Mouse (Mus musculus): Measurements from ENCODE around the gene Dglucy.
"Not testable (repeated sequence)": the region's sequence is repeated elsewhere in the genome, so short reads cannot be mapped to it uniquely, and the experiment has no call there.

Dglucy gene

DNA sequence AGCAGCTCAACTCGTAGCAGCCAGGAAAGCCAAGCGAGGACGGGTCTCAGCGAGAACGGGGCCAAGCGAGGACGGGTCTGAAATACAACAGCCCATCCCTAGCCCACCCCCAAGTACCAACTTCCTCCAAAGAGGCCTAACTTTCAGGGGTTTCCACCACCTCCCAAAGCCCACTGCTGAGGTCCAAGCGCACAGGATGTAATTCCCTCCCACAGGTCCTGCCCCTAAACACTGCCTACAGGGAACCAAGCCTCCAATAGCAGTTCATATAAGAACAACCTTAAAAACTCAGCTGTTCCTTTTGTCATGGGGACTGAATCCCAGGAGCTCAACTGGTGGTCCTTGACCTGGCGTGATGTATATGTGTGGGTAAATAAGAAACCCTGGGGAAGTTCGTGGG is 1.6 kb downstream of the Dglucy start:
- DNase-seq (ENCODE audit: low spot score in 2 of 2) = no peak

DNA sequence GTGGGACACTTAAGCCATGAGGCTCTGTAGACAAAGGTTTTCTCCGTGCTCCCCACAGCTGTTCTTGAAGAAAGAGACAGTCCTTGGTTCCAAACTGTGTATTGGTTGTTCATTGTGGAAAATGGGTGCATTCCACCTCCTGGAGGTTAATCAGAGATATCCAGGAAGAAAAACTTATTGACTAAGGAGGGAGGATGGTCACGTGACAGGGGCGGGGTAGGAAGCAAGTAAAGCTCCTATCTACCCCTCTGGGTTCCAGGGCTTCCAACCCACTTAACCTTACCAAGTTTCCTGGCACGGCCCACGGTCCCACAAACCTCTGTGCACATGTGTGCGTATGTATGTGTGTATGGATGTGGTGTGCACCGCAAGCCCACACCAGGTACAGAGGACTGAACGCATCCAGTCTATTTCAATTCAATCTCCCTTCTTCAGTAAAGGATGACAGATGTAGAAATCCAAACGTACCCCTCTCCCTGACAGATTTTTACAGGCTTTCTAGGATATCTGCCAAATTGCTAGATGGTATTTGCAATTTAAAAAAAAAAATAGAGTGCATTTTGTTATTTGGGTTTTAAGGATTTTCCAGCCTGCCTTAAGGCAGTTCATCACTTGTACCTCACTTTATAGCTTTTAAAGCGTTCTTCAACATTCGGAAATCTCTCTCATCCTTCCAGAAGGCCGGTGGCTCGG is 2.7 kb downstream of the Dglucy start:
- no peak for DNase-seq (ENCODE audit: low spot score in 2 of 2)

DNA sequence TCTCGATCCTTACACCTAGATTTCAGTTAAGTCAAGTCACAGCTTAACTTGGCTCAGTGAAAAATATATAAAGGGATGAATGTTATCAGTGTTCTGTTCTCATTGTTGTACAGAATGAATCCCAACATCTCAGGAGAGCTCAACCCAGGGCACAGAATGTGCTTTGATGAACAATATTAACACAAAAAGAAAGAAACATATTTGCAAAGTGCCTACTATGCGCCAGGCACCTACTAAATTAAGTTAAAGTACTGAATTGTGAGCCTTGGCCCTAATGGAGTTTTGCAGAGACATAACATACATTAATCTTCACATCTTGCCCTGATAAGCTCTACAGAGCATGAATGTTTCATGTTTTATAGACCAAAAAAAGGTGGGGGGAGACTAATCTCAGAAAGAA is 5.3 kb downstream of the Dglucy start:
- no peak for DNase-seq (ENCODE audit: low spot score in 2 of 2)

DNA sequence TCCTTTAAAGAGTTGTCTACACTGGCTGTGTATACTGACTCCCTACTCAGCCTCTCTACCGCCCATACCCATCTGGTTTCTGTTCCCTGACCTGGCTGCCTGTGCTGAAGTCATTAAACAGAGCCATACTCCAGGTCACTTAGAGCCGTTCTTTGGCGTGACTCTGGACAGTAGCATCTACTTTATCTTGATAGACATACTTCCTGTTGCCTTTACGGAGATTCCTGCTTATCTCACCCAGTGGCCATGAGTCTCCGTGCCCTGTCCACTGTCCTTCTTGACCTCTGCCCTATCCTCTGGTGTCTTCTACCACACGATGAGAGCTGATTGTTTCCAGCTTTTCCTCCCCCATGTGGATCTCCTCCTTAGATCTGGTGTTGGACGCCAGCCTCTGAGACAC is 6.5 kb downstream of the Dglucy start:
- no peak for DNase-seq (ENCODE audit: low spot score in 2 of 2)

DNA sequence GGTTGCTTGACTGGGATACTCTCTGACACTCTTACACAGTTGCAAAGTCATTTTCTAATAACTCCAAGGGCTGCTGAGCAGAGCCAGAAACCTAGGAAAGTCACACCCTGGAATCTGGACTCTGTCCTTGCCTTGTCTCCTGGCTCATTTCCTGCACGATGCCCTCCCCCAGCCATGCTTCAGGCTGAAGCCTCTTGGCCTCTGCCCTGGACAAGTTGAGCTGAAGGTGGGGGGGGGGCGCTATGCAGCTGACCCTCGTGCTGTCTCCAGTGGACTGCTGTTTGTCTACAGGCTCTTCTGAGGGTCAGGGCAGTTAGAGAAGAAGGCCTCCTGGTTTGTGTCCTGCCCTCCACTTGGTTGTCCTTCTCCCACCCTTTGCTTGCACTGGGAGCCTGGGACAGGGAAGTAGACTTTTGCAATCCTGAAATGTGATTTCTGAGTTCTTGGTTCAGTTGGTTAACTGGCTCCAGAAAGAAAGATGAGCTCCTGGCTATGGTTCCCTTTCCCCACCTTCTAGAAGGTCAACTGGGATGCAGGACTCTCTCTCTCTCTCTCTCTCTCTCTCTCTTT is 11.2 kb downstream of the Dglucy start:
- DNase-seq (ENCODE audit: low spot score in 2 of 2) = no peak

DNA sequence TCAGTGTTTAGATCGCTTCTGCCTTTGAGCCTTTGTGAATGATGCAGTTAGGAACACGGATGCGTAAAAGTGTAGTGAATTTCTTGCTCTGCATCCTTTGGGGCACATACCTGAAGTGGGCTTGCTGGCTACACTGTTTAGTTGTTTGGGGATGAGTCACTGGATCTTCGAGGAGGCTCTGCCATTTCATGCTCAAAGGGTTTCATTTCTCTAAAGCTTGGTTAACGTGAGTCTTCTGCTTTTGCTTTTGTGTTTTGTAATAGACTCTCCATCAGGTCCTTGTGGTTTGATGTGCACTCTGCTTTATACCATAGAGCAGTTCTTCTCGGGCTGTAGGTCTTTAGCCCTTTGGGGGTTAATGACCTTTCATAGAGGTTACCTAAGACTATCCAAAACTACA is 12.6 kb downstream of the Dglucy start:
- DNase-seq (ENCODE audit: low spot score in 2 of 2) = no peak

DNA sequence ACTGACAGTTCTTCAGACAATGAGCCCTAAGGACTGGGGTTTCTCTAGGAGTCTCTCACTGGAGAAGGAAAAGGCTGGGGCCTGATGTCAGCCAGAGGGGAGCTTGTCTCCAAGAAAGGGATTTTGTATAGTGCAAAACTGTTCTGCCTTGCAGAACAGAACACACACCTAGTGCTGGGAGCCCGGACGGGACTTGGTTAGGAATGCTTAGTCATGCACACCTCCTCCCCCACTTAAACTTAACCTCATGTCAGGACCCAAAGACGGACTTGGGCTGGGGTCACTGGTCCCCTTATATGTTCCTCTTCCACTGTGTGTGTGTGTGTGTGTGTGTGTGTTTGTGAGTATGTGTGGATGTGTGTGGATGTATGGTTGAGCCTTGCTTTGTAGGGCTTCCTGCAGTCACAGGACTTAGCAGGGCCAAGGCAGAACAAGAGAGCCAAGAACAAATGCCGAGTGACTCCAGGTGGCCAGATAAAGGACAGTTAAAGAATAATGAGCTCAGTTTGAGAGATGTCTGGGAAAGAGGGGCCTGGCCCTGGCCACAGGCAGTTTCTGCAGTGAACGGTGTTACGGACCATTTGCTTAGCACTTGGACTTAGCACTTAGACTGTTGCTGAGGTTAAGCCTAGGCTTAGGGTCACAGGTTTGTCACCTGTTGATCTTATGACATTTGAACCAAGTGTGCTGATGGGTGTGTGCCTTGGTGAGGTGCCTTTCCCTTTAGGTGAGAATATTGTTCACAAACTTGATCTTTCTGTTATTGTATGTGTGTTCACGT is 15.8 kb downstream of the Dglucy start:
- no peak for DNase-seq (ENCODE audit: low spot score in 2 of 2)

DNA sequence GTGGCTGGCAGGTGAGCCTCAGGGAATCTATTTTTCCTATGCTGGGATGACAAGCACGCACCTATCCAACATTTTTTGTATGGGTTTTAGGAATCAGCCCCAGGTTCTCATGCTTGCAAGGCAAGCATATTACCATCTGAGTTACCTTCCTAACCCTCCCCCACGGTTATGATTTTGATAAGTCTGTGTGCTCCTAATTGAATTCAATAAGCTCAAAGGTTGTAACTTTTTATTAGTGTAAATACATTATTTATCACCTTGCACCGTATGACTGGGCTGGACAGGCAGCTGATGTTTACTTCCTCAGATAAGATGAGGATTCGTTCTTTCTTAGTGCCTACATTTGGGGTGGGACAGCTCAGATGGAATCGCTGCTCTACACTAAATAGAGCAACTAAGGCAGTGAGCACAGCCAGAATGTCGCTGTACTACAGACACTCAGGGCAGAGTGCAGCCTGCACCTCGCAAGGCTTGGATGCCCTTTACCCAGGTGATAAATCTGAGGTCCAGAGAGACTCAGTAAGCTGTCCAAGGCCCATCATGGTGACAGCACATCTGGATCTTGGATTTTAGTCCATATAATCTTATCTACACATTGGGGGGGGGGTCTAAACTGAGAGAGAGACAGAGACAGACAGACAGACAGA is 16.7 kb downstream of the Dglucy start:
- DNase-seq (ENCODE audit: low spot score in 2 of 2) = no peak

DNA sequence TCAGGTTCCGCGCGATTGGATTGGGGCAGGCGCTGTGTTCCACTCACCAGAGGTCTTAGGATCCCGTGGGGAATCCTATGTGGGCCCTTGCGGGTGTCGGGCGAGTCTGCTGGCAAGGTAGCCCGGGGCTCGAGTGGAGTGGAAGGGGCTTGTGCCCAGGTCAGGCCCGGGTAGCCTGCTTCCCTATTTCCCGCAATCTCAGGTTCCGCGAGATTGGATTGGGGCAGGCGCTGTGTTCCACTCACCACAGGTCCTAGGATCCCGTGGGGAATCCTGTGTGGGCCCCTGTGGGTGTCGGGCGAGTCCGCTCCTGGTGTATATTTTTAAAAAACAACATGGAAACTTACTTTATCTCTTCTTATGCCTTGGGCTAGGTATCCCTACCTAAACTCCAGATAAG is 24.5 kb downstream of the Dglucy start:
- not testable (repeated sequence) for DNase-seq (ENCODE audit: low spot score in 2 of 2)

DNA sequence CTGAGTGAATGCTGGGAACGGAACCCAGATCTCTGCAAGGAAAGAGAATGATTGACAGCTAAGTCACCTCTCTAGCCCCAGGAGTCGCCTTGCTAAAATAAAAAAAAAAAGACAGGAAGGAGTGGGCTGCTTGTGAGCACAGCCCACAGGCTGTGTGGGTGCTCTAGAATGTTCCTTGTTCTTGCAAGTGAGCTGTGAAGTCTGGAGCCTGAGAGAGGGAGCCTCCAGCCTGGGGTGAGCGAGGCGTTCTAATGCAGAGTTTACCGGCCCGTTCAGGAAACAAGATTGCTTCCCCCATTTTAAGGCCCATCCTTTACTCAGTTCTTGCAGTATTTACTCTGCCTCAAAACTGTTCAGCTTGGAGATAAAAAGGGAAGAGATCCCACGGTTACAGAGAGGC is 28.4 kb downstream of the Dglucy start:
- DNase-seq (ENCODE audit: low spot score in 2 of 2) = no peak

DNA sequence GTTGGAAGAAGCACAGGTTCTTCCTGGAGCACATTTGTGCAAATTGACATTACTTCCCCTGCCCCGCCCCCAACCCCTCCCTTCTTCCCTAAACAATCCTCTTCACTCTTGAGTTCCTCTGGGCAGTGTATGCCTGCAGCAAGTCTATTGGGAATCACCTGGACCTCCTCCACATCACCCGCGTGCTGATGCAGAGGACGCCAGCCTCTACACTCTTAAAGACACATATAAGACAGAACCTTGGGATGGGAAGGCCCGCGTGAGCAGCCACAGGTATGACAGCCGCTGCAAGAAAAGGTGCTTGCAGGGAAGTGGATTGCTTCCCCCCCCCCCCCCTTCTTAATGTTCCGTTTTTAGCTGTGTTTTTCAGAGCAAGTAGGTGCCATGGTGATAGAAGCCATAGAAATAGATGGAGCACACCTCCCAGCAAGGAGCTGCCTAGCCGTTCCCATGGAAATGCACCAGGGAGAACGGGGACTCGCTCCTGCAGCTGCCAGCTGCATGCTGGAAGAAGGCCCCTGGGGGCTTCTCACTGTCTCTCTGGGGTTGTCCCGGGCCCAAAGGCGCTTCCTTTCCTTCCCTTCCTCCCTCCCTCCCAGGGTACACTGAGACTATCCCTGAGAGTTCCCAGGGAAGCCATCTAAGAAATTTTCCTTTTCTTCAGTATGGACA is 29.9 kb downstream of the Dglucy start:
- DNase-seq (ENCODE audit: low spot score in 2 of 2) = peak; percentile 58 to 62

DNA sequence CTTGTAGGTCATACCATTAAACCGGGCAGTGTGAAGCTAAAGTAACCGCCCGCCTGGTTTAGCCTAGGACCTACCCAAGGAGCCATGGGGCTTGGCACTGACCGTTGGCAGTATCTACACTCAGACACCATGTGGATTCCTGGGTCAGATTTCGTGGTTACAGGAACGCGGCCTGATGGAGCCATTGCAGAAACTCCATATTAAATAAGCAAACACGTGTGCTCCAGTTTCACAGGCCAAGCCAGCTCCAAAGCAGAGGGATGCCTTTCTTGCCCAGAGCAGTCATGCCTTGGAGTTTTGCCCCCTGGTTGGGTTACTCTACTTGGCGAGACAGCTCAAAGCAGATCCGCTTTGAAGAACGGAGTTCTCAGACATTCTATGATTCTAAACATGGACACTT is 31.7 kb downstream of the Dglucy start:
- DNase-seq (ENCODE audit: low spot score in 2 of 2) = no peak

DNA sequence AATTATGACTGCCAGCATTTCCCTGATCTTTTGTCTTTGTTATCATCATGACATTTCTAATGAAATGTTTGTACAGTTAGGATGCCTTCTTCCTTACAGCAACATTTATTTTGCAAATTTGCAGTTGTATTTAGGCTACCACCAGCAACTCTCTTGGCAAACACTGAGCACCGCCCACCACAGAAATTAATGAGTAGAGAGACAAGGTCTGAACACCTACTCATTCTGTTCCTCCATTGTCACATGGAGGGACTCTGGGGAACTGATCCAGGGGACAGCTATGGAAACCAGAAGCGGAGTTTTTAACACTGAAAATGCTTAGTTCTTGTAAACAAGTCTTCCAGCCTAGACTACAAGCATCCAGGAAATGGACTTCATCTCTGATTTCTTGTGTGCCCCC is 35.0 kb downstream of the Dglucy start:
- peak in 1 of 2 experiments; percentile 30 for DNase-seq (ENCODE audit: low spot score in 2 of 2)

DNA sequence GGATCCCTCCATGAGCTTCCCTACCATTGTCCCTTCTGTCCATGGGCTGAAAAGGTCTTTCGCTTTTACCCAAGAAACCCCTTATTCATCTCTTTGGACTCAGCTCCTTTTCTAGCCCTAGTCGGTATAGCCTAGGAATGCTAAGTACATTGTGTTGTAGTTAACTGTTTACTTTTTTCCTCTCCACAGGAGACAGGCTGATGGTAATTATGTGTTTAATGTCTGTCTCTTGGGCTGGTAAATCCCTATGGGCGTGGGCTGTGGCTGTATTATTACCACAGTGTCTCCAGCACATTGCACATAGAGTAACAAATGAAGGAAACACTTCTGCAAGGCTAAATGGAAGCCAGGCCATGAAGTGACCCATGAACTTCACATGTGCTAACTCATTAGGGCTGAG is 35.8 kb downstream of the Dglucy start:
- no peak for DNase-seq (ENCODE audit: low spot score in 2 of 2)

DNA sequence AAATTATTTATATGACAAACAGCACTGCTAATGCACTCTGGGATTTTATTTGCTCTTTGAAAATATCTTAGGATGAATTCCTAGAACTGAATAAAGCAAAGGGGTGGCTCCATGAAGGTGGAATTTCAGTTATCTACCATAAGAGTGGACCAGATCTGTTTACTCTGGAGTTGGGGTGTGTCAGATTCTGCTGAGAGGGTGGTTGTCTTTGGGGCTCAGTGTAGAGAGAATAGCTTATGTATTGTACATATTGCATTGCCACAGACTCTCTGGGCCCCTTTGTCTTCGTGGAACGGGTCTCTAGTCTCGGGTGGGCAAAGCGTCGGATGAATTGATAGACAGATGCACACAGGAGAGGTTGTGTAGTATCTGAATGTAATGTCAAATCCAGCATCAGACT is 38.0 kb downstream of the Dglucy start:
- DNase-seq (ENCODE audit: low spot score in 2 of 2) = no peak

DNA sequence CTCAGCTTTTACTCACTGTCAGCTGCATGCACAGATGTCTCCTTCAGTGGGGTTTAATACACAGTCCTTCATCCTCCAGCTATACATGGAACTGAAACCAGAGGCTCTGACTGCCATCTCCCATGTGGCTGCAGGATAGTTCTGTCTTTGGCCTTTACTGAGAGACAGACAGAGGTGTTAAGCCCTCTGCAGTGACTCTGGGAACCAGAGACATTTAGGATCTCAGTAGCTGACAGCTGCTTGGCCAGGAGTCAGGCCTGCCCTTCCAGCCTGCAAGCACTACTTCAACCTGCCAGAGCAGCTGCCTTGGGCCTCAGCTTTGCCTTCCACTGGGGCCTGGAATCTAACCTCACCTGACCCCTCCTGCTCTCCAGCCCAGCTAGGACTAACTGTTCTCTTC is 41.1 kb downstream of the Dglucy start:
- no peak for DNase-seq (ENCODE audit: low spot score in 2 of 2)

DNA sequence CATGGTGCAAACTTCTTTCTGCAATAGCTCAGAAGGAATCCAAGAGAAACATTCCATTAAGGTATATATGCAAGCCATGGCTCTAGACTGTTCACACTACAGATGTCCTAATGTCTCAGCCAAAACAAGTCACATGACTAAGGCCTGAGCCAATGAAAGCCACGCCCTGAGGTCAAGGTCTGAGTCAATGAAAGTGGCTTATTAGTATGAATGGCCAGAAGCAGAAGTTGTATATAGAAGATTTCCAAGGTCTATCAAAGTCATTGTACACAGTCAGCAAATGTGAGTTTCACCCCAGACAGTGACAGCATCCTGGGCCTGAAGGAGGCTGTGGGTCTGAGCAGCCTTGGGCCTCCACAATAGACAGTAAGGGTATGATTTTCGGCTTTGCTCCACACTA is 52.2 kb downstream of the Dglucy start:
- DNase-seq (ENCODE audit: low spot score in 2 of 2) = no peak

DNA sequence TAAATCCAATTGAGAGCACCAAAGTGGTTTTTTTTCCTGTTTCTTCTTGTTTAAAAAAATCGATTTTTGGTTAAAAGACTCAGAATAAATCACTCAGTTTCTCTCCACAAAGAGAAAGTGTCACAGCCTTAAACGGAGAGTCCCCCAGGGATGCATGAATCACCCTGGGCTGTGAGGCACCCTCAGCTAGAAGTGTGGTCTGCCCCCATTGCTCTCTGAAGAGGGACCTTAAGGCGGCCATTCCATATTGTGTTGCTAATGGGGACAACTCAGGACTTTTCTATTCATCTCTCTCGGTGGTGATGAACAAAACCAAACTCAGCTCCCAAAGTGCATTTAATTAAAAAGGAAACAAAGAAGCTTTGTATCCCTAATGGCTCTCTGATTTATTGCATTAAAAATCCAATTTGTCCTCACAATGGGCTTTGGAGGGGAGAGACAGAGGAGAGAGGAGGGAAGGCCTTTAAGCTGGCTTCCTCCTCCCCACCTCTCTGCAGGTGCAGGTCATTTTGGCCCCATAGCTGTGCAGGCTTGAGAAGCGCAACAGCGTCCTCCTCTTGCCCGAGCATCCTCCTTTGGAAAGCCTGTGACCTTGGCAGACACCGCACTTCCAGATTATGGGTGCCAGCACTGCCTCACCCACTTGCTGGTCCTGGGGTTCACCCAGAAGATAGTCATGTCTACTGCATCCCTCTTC is 52.9 kb downstream of the Dglucy start:
- DNase-seq (ENCODE audit: low spot score in 2 of 2) = no peak

DNA sequence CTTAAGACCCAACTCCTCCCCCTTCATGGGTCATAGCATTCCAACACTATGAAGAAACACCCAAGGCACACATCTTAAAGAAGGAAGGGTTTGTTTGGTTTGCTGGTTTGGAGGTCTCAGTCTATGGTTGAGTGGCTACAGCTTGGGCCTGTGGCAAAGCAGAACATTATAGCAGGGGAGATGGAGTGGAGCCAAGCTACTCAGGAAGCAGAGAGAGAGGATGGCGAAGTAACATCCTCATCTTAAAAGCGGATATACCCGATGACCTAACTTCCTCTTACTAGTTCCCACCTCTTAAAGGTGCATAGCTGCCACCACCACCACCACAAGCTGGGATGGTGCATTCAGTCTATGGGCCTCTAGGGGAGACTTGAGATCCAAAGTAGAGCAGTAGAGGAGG is 58.4 kb downstream of the Dglucy start:
- no peak for DNase-seq (ENCODE audit: low spot score in 2 of 2)

DNA sequence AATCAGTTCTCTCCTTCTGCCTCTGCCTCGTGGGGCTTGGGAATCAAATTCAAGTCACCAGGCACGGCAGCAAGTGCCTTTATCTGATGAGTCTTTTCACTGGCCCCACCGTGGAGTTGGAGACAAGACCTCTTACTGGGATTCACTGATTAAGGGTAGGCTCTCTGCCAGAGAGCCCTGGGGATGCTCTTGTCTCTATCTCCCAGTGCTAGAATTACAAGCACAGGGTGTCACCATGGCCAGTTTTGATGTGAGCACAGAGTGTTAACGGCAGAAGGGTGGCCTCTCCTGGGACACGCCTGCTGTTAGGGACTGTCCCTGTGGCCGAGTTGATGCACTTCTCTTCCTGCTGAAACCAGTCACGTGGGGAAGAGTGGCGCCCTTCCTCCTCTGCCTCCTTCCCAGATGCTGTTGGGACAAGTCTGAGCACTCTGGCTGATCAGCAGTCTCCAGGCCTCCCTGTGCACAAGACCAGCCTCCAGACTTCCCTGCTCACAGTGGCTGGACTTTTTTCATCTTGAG is 60.3 kb downstream of the Dglucy start:
- DNase-seq (ENCODE audit: low spot score in 2 of 2) = no peak

DNA sequence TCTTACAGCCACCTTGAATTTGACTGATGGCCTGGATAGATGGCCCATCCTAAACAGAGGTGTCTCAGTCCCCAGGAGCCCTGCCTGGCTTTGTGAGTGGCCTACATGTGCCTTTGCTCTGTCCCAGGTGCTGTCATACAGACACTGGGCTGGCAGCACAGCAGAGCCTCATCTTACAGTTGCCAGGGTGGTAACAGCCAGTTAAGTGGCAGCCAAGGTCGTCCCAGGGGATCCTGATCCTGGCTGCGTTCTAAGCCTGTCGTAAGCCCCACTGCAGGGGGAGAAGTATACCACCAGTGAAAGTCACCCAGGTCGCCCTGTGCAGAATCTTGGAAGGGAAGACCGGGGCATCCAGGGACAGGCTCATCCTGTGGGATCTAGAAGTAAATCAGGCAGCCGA is 61.1 kb downstream of the Dglucy start:
- DNase-seq (ENCODE audit: low spot score in 2 of 2) = no peak

Data from left cerebral cortex, adult 9 months (tissue).